Mouse (Mus musculus) liver, embryonic 12.5 days (tissue): Measurements from ENCODE around the gene Krtap16-1. TPM values are rescaled to one million over a fixed set of nuclear protein-coding genes. Genes with fewer than 3 reads are reported as not detected.

Experiments used
- ATAC-seq: fragments of 200-750 bp; cut with Nextera tagmentation; 2 replicates; pipeline ENCODE4 v1.8.0; 2017; ENCODE audit warnings: moderate number of reproducible peaks, mild to moderate bottlenecking, moderate library complexity
- H3K27ac ChIP-seq: fragments of 300-500 bp; sonication (generic); 2 replicates; pipeline ENCODE4 v1.5.1; 2016; ENCODE audit warnings: mild to moderate bottlenecking
- H3K27me3 ChIP-seq: fragments of 300-500 bp; sonication (generic); replicated peaks from 2 replicates; pipeline ENCODE4 v1.6.1; 2016; ENCODE audit warnings: mild to moderate bottlenecking, moderate library complexity
- H3K36me3 ChIP-seq: fragments of 300-500 bp; sonication (generic); 2 replicates; pipeline ENCODE4 v1.6.1; 2016; ENCODE audit warnings: mild to moderate bottlenecking, moderate library complexity
- H3K4me1 ChIP-seq: fragments of 300-500 bp; sonication (generic); 2 replicates; pipeline ENCODE4 v1.6.1; 2016
- H3K4me2 ChIP-seq: fragments of 300-500 bp; sonication (generic); 2 replicates; pipeline ENCODE4 v1.6.1; 2016; ENCODE audit warnings: mild to moderate bottlenecking, moderate library complexity
- H3K4me3 ChIP-seq: fragments of 300-500 bp; sonication (generic); 2 replicates; pipeline ENCODE4 v1.5.1; 2016; ENCODE audit warnings: mild to moderate bottlenecking, moderate library complexity
- H3K9ac ChIP-seq: fragments of 300-500 bp; sonication (generic); 2 replicates; pipeline ENCODE4 v1.6.1; 2016; ENCODE audit warnings: mild to moderate bottlenecking, moderate library complexity
- H3K9me3 ChIP-seq: fragments of 300-500 bp; sonication (generic); replicated peaks from 2 replicates; pipeline ENCODE4 v1.6.1; 2016; ENCODE audit warnings: mild to moderate bottlenecking, moderate library complexity
- WGBS: fragments of 180-500 bp; shearing (Covaris S2); methylation state at CpG from one replicate; pipeline ENCODE4 v1.1.7; 2016; ENCODE audit not compliant: insufficient replicate concordance; 5-methylcytosine and 5-hydroxymethylcytosine counted together
- polyA plus RNA-seq: library from polyadenylated mRNA; unstranded; fragments of >200 nt; fragmentation: Nextera tagmentation; extraction: Ambion mirVana; gene quantifications from 2 replicates; pipeline ENCODE4 v1.2.1, GENCODE M21; 2016

Krtap16-1 gene
- polyA plus RNA-seq, 1 experiment from 2014 or later = not detected

GRCm38 (mm10) chr11:99935991-99936390, 50.4 kb downstream of the Krtap16-1 start, which contains the start of gene Krtap31-2:
TSS of gene Krtap31-2 (plus strand) at chr11:99936291.
- Histone ChIP-seq H3K9ac (no peak within 1 kb of the TSS), H3K27ac (no peak within 1 kb of the TSS), H3K9me3 (no peaks in the 10 kb centered on the region), H3K27me3 (no peaks in the 10 kb centered on the region), H3K4me2 (no peak within 1 kb of the TSS), H3K36me3 (no peaks in the 10 kb centered on the region), H3K4me1 (no peaks in the 10 kb centered on the region), H3K4me3 (no peak within 1 kb of the TSS)
- 62% methylated on average over 1 of the region's 1 CpGs for WGBS
- ATAC-seq = no peak

Other genes starting within 250 kb of the Krtap16-1 start
- not detected in 2 replicates for gene Gm11595, start 213.7 kb downstream of the Krtap16-1 start, polyA plus RNA-seq
- not detected in 2 replicates for gene Krtap4-8, start 205.9 kb downstream of the Krtap16-1 start, polyA plus RNA-seq
- not detected in 2 replicates for gene Krtap4-9, start 201.4 kb downstream of the Krtap16-1 start, polyA plus RNA-seq
- gene Gm11596, start 193.1 kb downstream of the Krtap16-1 start, polyA plus RNA-seq = not detected in 2 replicates
- not detected in 2 replicates for gene Gm11569, start 187.7 kb downstream of the Krtap16-1 start, polyA plus RNA-seq
- not detected in 2 replicates for gene Gm11554, start 182.2 kb downstream of the Krtap16-1 start, polyA plus RNA-seq
- not detected in 2 replicates for gene Krtap4-13, start 176.7 kb downstream of the Krtap16-1 start, polyA plus RNA-seq
- gene Gm11564, start 170.9 kb downstream of the Krtap16-1 start, polyA plus RNA-seq = not detected in 2 replicates
- not detected in 2 replicates for gene 2300003K06Rik, start 148.5 kb downstream of the Krtap16-1 start, polyA plus RNA-seq
- gene Krtap4-16, start 135.0 kb downstream of the Krtap16-1 start, polyA plus RNA-seq = not detected in 2 replicates
- gene Gm11568, start 128.7 kb downstream of the Krtap16-1 start, polyA plus RNA-seq = not detected in 2 replicates
- not detected in 2 replicates for gene Gm11559, start 122.1 kb downstream of the Krtap16-1 start, polyA plus RNA-seq
- not detected in 2 replicates for gene Krtap9-1, start 113.2 kb downstream of the Krtap16-1 start, polyA plus RNA-seq
- gene Gm11567, start 107.4 kb downstream of the Krtap16-1 start, polyA plus RNA-seq = not detected in 2 replicates
- gene Krtap31-1, start 78.7 kb downstream of the Krtap16-1 start, polyA plus RNA-seq = not detected in 2 replicates
- not detected in 2 replicates for gene Gm11565, start 71.8 kb downstream of the Krtap16-1 start, polyA plus RNA-seq
- not detected in 2 replicates for gene Krtap31-2, start 50.3 kb downstream of the Krtap16-1 start, polyA plus RNA-seq
- gene Krtap9-5, start 38.1 kb downstream of the Krtap16-1 start, polyA plus RNA-seq = not detected in 2 replicates
- gene Krtap29-1, start 7.5 kb downstream of the Krtap16-1 start, polyA plus RNA-seq = not detected in 2 replicates
- gene Krtap17-1, start 7.4 kb upstream of the Krtap16-1 start, polyA plus RNA-seq = not detected in 2 replicates
- gene Krt33a, start 29.6 kb upstream of the Krtap16-1 start, polyA plus RNA-seq = not detected in 2 replicates
- not detected in 2 replicates for gene Krt33b, start 43.3 kb upstream of the Krtap16-1 start, polyA plus RNA-seq
- not detected in 2 replicates for gene Krt34, start 55.0 kb upstream of the Krtap16-1 start, polyA plus RNA-seq
- gene Krt31, start 64.0 kb upstream of the Krtap16-1 start, polyA plus RNA-seq = not detected in 2 replicates
- not detected in 2 replicates for gene Krt32, start 101.6 kb upstream of the Krtap16-1 start, polyA plus RNA-seq
- not detected in 2 replicates for gene Krt35, start 109.6 kb upstream of the Krtap16-1 start, polyA plus RNA-seq
- not detected in 2 replicates for gene Krt36, start 119.0 kb upstream of the Krtap16-1 start, polyA plus RNA-seq
- gene Krt13, start 135.0 kb upstream of the Krtap16-1 start, polyA plus RNA-seq = not detected in 2 replicates
- gene Krt15, start 149.3 kb upstream of the Krtap16-1 start, polyA plus RNA-seq = 0.28 and 0.36 TPM in 2 replicates
- 4.0 and 6.7 TPM in 2 replicates for gene Krt19, start 162.1 kb upstream of the Krtap16-1 start, polyA plus RNA-seq
- gene Krt9, start 206.6 kb upstream of the Krtap16-1 start, polyA plus RNA-seq = not detected in 2 replicates
- gene Krt14, start 221.0 kb upstream of the Krtap16-1 start, polyA plus RNA-seq = 1.1 and 1.7 TPM in 2 replicates